Mouse (Mus musculus) limb, embryonic 11.5 days (tissue): ENCODE data around the gene Skap1. TPM values are rescaled to one million over a fixed set of nuclear protein-coding genes. Genes with fewer than 3 reads are reported as not detected.
"Not testable (repeated sequence)": the region's sequence is repeated elsewhere in the genome, so short reads cannot be mapped to it uniquely, and the experiment has no call there.

Source experiments
- ATAC-seq: fragments of 200-750 bp; cut with Nextera tagmentation; 2 replicates; pipeline ENCODE4 v1.8.0; 2017; ENCODE audit warnings: low read depth; ENCODE audit not compliant: insufficient number of reproducible peaks, low FRiP score, low TSS enrichment
- DNase-seq: peaks from one replicate; pipeline ENCODE4 v3.0.0-alpha.2; 2015; ENCODE audit warnings: low spot score
- H3K27ac ChIP-seq: fragments of 300-500 bp; sonication (generic); replicated peaks from 2 replicates; pipeline ENCODE4 v1.5.1; 2014; ENCODE audit warnings: low read depth, mild to moderate bottlenecking, low read length
- H3K27me3 ChIP-seq: fragments of 300-500 bp; sonication (generic); 2 replicates; pipeline ENCODE4 v1.6.1; 2014; ENCODE audit warnings: mild to moderate bottlenecking, low read length, mixed read lengths; ENCODE audit not compliant: control insufficient read depth, insufficient read depth
- H3K36me3 ChIP-seq: fragments of 300-500 bp; sonication (generic); 2 replicates; pipeline ENCODE4 v1.6.1; 2014; ENCODE audit warnings: mild to moderate bottlenecking, low read length, moderate library complexity, mixed read lengths; ENCODE audit not compliant: control insufficient read depth, insufficient read depth
- H3K4me1 ChIP-seq: fragments of 300-500 bp; sonication (generic); 2 replicates; pipeline ENCODE4 v1.6.1; 2014; ENCODE audit warnings: low read length, mixed read lengths; ENCODE audit not compliant: control insufficient read depth, insufficient read depth
- H3K4me2 ChIP-seq: fragments of 300-500 bp; sonication (generic); 2 replicates; pipeline ENCODE4 v1.6.1; 2014; ENCODE audit warnings: low read depth, mild to moderate bottlenecking, moderate library complexity; ENCODE audit not compliant: severe bottlenecking
- H3K4me3 ChIP-seq: fragments of 300-500 bp; sonication (generic); 2 replicates; pipeline ENCODE4 v1.5.1; 2014; ENCODE audit warnings: low read depth, low read length
- H3K9ac ChIP-seq: fragments of 300-500 bp; sonication (generic); 2 replicates; pipeline ENCODE4 v1.6.1; 2014; ENCODE audit warnings: mild to moderate bottlenecking, low read length
- H3K9me3 ChIP-seq: fragments of 300-500 bp; sonication (generic); 2 replicates; pipeline ENCODE4 v1.6.1; 2016; ENCODE audit warnings: low read length; ENCODE audit not compliant: control insufficient read depth
- WGBS: fragments of 180-500 bp; shearing (Covaris S2); extraction: QIAGEN DNeasy Blood & Tissue Kit; methylation state at CpG from one replicate; pipeline ENCODE4 v1.1.7; 2014; 5-methylcytosine and 5-hydroxymethylcytosine counted together
- polyA plus RNA-seq: library from polyadenylated mRNA; unstranded; fragments of >200 nt; fragmentation: Nextera tagmentation; extraction: Ambion mirVana; gene quantifications from 2 replicates; pipeline ENCODE4 v1.2.1, GENCODE M21; 2014

Gene Skap1
- polyA plus RNA-seq, 1 experiment from 2014 or later = 0.27 TPM

GRCm38 (mm10) chr11:96771274-96771975 lies 307.0 kb downstream of the Skap1 start:
- WGBS = 86% methylated on average over 9 of the region's 9 CpGs
- no peak overlapping the region for H3K4me3 ChIP-seq
- peaks cover 13% of the 10 kb centered on the region; the same call in 1 of the 2 replicates for H3K36me3 ChIP-seq

GRCm38 (mm10) chr11:96772413-96772812 lies 308.0 kb downstream of the Skap1 start:
- ATAC-seq (no peak), DNase-seq (no peak)
- Histone ChIP-seq H3K4me3 (no peak overlapping the region), H3K9me3 (no peaks in the 10 kb centered on the region), H3K4me2 (no peak overlapping the region), H3K36me3 (peaks cover 13% of the 10 kb centered on the region; the same call in 1 of the 2 replicates), H3K27me3 (no peaks in the 10 kb centered on the region), H3K9ac (no peak overlapping the region), H3K4me1 (peaks cover 6% of the 10 kb centered on the region), H3K27ac (no peak overlapping the region)
- WGBS = 90% methylated on average over 9 of the region's 9 CpGs

More at GRCm38 (mm10) chr11:96771274-96771975, 307.0 kb downstream of the Skap1 start:
- DNase-seq (no peak), ATAC-seq (no peak)
- H3K9ac ChIP-seq = no peak overlapping the region
- H3K4me2 ChIP-seq = no peak overlapping the region
- H3K9me3 ChIP-seq = no peaks in the 10 kb centered on the region
- no peaks in the 10 kb centered on the region for H3K27me3 ChIP-seq
- H3K4me1 ChIP-seq = peaks cover 6% of the 10 kb centered on the region
- no peak overlapping the region for H3K27ac ChIP-seq

GRCm38 (mm10) chr11:96774536-96774935 lies 310.1 kb downstream of the Skap1 start:
- DNase-seq (no peak), ATAC-seq (no peak)
- H3K4me2 ChIP-seq = no peak overlapping the region
- H3K27ac ChIP-seq = no peak overlapping the region
- H3K4me3 ChIP-seq = no peak overlapping the region
- H3K36me3 ChIP-seq = peaks cover 13% of the 10 kb centered on the region; the same call in 1 of the 2 replicates
- no peaks in the 10 kb centered on the region for H3K27me3 ChIP-seq
- 89% methylated on average over 3 of the region's 3 CpGs for WGBS
- no peak overlapping the region for H3K9ac ChIP-seq
- peaks cover 5% of the 10 kb centered on the region; the same call in 1 of the 2 replicates for H3K4me1 ChIP-seq
- H3K9me3 ChIP-seq = no peaks in the 10 kb centered on the region

- no peak overlapping the region for H3K9ac ChIP-seq
- no peak overlapping the region for H3K27ac ChIP-seq
- ATAC-seq (no peak), DNase-seq (no peak)
- no peak overlapping the region for H3K4me2 ChIP-seq
- peaks cover 5% of the 10 kb centered on the region; the same call in 1 of the 2 replicates for H3K4me1 ChIP-seq
- WGBS = 81% methylated on average over 8 of the region's 8 CpGs
- no peak overlapping the region for H3K4me3 ChIP-seq
- H3K9me3 ChIP-seq = no peaks in the 10 kb centered on the region
- peaks cover 13% of the 10 kb centered on the region; the same call in 1 of the 2 replicates for H3K36me3 ChIP-seq
- no peaks in the 10 kb centered on the region for H3K27me3 ChIP-seq
Measured at GRCm38 (mm10) chr11:96775063-96775462, 310.7 kb downstream of the Skap1 start.

- no peak overlapping the region for H3K4me3 ChIP-seq
- no peak for DNase-seq
- 73% methylated on average over 7 of the region's 7 CpGs for WGBS
- no peaks in the 10 kb centered on the region for H3K27me3 ChIP-seq
- ATAC-seq = no peak
- peak overlapping the region; percentile 20; the same call in 1 of the 2 replicates for H3K4me2 ChIP-seq
- H3K9me3 ChIP-seq = no peaks in the 10 kb centered on the region
- H3K27ac ChIP-seq = no peak overlapping the region
- no peak overlapping the region; the same call in 1 of the 2 replicates for H3K9ac ChIP-seq
- peaks cover 5% of the 10 kb centered on the region; the same call in 1 of the 2 replicates for H3K4me1 ChIP-seq
- peaks cover 9% of the 10 kb centered on the region; the same call in 1 of the 2 replicates for H3K36me3 ChIP-seq
Measured at GRCm38 (mm10) chr11:96775665-96776064, 311.3 kb downstream of the Skap1 start.

GRCm38 (mm10) chr11:96776068-96776467 lies 311.7 kb downstream of the Skap1 start:
- no peak for DNase-seq
- Histone ChIP-seq H3K27me3 (no peaks in the 10 kb centered on the region), H3K36me3 (peaks cover 5% of the 10 kb centered on the region; the same call in 1 of the 2 replicates), H3K4me3 (no peak overlapping the region), H3K4me1 (peaks cover 5% of the 10 kb centered on the region; the same call in 1 of the 2 replicates), H3K9me3 (no peaks in the 10 kb centered on the region), H3K4me2 (peak overlapping the region; percentile 74), H3K9ac (no peak overlapping the region), H3K27ac (no peak overlapping the region)
- ATAC-seq = no peak
- WGBS = 41% methylated on average over 3 of the region's 3 CpGs

- Histone ChIP-seq H3K4me2 (peak within 1 kb of the TSS; percentile 74), H3K9ac (peak within 1 kb of the TSS; percentile 43), H3K27ac (no peak within 1 kb of the TSS), H3K36me3 (peaks cover 3% of the 10 kb centered on the region; the same call in 1 of the 2 replicates), H3K27me3 (no peaks in the 10 kb centered on the region), H3K9me3 (no peaks in the 10 kb centered on the region), H3K4me1 (peaks cover 5% of the 10 kb centered on the region; the same call in 1 of the 2 replicates), H3K4me3 (peak within 1 kb of the TSS; percentile 65)
- ATAC-seq (peak; percentile 98), DNase-seq (peak; percentile 100)
- WGBS = 2% methylated on average over 59 of the region's 59 CpGs
Measured at GRCm38 (mm10) chr11:96776968-96777962, 312.9 kb downstream of the Skap1 start, which contains the start of gene Snx11. Gene Snx11, minus strand, starts transcription at chr11:96777559.

- H3K9me3 ChIP-seq, H3K27ac ChIP-seq, H3K36me3 ChIP-seq, DNase-seq, H3K27me3 ChIP-seq, H3K9ac ChIP-seq, ATAC-seq, H3K4me1 ChIP-seq: not testable (repeated sequence)
- Histone ChIP-seq H3K4me2 (peak overlapping the region; percentile 74; the same call in 1 of the 2 replicates), H3K4me3 (peak overlapping the region; percentile 65)
- 67% methylated on average over 10 of the region's 10 CpGs for WGBS
Measured at GRCm38 (mm10) chr11:96778061-96778627, 313.8 kb downstream of the Skap1 start.
